Mouse (Mus musculus) hematopoietic stem cell, adult 5-6 weeks (primary cell): Measurements from ENCODE around the gene Cd37. TPM values are rescaled to one million over a fixed set of nuclear protein-coding genes. Genes with fewer than 3 reads are reported as not detected.
"Not testable (repeated sequence)": the region's sequence is repeated elsewhere in the genome, so short reads cannot be mapped to it uniquely, and the experiment has no call there.

Experiments used
- ATAC-seq, 2 experiments: fragments of 125-278 bp in 1 of 2; replicated peaks in 1 of 2; 2 replicates each; pipeline ENCODE4 v1.8.0; 2016 to 2017; ENCODE audit warnings: inconsistent platforms in 2 of 2, mild to moderate bottlenecking in 2 of 2, moderate number of reproducible peaks in 2 of 2, low read depth in 1 of 2, moderate TSS enrichment in 1 of 2; ENCODE audit not compliant: low FRiP score in 2 of 2, poor library complexity in 2 of 2, severe bottlenecking in 2 of 2, insufficient read depth in 1 of 2, low TSS enrichment in 1 of 2
- total RNA-seq: library from RNA; stranded (forward); fragments of 172-1452, 232-1000 nt; gene quantifications from 2 replicates; pipeline ENCODE4 v1.2.3, GENCODE M21; 2017

Gene Cd37
- total RNA-seq = 76.4 and 103 TPM in 2 replicates

DNA sequence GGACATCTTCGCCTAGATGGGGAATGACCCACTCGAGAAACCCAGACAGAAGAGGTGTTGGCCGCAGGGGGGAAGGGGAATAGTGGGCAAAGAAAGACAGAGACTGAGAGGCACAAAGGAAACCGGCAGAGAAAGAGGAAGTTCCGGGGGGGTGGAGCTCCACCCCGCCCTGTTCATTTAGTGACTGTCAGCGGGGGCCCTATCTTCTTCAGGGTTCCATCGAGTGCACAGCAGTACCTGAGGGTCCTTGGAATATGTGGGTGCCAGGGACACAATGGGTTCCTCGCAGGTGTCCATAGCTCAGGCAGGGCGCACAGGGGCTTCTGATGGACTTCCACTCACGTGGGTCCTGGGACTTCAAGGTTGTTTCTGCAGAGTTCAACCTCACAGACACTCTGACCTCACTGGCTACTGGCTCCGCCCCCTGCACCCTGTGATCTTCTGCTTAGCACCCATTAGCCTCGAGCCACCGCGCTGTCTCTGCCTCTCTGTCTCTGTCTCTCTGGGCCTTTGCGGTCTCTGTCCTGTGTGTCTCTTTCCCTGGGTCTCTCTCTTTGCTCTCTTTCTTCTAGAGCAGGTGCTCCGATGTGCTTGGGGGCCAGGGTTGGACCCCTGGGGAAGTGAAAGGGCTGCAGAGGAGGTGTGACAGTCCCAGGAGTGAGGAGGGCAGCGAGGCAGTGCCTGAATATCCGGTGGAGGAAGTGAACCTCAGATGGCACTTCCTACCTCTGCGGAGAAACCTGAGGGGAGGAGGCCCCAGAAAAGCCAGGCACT, at the start of gene Cd37:
Gene Cd37 (minus strand): TSS at position 393 of the 774 bp plus-strand sequence.
- peak; percentile 68 to 77 for ATAC-seq

DNA sequence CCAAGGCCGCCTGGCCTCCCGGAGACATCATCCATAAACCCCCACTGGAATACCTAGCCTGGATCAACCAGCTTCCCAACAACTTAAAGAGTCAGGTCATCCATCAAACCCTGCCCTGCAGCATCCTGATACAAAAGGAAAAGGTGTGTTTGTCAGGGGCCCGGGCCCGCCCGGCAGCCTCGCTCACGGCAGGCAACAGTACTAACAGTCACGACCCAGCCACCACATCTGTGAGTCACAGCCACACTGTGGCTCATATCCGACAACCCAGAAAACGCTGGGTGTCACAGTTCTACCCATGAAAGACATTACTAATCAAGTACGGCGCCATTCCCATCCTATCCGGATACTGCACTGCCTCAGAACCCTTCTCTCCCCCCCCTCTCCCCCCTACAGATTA, 47.6 kb upstream of the Cd37 start:
- ATAC-seq = no peak

DNA sequence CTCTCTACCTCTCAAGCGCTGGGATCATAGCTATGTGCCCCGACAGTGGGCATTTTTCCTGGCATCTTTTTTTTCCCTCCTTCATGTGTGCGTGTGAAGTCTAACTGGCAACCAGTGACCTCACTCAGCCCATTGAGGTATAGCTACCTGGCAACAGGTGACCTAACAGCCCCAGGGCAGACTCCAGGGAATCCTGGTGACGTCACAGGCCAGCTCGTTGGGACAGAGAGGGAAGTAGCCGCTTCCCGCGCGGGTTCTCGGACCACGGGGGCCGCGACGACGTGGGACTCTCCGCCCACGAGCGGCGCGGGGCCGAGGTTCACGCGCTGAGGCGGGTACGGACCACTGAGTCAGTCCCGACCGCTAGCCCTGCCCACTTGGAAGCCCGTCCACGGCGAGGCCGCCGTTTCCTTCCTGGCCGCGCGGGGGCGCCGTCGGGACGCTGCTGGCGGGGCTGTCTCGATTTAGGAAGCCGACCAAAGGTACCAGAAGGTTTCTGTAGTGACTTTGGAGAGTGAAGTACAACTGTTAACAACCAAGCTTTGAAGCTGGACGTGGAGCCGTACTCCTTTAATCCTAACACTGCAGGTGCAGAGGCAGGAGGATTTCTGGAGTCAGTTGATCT, 38.3 kb upstream of the Cd37 start, which contains the start of gene Slc6a21:
Gene Slc6a21 (plus strand): TSS at position 378 of the 625 bp plus-strand sequence.
- ATAC-seq = peak; percentile 49 to 65; a peak in 2 of 4 replicates

DNA sequence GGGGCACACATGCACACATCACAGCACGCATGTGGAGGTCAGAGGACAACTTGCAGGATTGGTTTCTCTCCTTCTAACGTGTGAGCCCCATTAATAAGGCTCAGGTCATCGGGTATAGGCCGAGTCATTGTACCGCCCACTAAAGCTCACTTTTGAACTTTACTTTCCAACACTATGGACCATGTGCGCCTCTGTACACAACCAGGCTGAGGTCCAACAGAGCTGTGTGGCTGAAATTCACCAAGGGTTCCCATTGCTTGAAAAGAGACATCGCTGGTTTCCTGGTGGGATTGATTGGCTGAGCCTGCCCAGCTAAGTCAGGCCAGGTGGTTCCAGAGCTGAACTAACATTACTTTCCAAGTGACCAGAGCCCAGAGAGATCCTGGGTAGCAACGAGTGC, 34.8 kb upstream of the Cd37 start:
- no peak for ATAC-seq

DNA sequence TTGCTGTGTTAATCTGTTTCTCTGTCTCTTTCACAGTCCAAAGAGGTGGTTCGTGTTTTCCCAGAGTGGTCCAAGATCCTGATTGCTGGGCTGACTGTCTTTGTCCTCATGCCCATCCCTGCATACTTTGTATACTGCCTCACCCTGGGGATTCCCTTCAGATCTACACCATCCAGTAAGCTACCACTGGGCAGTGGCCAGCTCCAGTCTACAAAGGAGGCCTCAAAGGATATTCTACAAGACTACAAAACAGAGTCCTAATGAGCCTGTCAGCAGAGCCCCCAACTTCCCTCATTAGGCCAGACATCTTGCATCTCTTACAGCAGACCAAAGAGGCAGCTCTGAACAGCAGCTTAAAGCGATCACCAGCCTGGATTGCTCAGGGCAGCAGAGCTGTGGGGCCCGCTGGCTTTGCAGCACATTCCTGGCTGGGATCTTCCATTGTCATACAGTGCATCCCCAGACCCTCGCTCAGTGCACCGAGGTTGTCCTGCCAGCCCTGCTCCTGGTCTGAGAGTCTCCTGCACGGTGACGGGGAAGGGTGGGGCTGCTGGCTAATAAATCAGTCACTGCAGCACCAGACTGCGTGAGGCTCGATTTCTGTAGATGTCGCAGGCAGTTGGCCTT, 34.0 kb upstream of the Cd37 start:
- ATAC-seq = no peak

DNA sequence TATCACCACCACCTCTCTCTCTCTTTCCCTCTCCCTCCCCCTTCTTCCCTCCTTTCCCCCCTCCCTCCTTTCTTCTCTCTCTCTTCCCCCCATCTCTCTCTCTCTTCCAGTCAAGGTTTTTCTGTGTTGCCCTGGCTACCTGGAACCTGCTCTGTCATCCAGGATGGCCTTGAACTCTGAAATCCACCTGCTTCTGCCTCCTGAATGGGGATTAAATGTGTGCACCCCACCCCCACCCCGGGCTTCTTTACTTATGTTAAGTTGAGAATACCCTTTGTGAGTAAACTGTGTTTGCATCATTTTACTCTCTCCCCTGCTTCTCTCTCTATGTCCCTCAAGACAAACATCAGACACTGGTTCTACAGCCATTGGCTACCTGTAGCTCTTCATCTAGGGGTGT, 26.6 kb upstream of the Cd37 start:
- ATAC-seq = no peak

DNA sequence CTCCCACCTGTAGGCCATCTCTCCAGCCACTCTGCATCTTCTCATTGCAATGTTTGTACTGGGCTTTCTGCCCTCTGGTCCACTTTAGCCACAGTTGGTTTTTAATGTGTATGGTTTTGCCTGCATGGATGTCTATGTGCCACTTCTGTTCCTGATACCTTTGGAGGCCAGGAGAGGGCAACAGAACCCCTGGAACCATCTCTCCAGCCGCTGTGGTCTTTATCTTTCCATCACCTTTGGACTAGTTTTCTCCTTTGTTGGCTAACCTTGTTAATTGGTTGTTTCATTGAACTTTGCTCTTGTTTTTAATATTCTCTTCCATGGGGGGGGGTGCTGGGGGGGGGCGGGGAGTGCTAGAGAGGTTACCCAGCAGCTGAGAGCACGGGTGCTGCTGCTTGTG, 25.4 kb upstream of the Cd37 start:
- ATAC-seq = no peak

DNA sequence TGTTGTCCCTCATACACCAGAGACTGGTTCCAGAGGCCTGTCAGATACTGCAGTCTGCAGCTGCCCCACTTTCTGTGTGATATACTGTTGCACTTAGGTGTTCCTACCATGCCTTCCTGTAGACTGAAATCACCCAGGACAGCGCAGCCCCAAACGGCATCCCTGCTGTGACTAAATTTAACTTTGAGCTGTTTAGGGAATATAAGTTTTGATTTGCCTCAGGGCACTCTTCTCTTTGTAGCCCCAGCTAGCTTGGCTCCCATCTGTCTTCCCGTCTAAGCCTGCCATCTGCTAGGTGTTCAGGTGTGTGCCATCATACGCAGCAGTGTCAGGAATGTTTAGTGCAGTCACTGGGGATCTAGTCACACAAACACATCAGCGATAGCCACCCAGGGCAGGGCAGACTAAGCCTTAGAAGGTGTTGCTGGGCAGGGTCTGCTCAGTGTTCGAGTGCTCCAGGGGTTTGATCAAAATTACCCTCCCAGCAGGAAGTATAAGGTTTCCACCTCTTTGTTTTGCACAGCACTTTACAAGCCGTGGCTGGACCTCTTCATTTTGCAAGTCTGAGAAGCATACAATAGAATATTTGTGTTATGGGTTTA, 24.2 kb upstream of the Cd37 start:
- ATAC-seq = no peak

DNA sequence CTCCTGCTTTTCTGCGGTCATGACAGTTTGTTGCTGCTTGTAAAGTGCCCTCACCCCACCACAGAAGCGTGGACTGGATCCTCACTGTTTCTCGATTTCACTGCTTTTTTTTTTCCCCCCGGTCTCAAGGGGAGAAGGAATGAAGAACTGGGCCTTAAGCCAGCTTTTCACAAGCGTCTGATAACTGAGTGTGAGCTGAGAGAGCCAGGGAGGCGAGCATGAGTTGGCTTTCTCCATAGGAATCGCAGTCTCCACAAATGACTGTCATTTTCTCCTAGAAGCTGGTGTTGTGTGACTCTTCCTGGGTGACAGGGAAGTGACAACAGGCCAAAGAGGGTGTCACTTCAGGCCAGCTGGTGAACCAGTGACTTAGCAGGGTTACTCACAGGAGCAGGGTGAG, 23.4 kb upstream of the Cd37 start:
- ATAC-seq = no peak

DNA sequence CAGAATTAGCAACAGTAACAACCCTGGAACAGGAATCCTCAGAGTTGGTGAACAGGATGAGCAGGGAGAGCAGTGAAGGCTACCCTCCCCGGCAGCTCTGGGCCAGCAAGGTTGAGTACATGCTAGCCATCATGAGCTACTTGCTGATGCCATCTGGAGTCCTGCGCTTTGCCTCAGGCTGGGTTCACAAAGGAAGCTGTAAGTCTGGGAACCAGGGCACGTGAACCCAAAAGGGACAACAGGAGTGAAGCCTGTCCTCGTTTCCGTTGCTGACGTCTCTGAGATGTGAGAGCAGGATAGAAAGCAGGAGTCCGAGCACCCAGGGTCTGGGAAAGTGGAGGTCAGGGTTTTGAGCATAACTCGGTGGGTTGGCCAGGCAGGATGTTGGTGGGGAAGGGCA, 20.4 kb upstream of the Cd37 start:
- ATAC-seq = no peak

DNA sequence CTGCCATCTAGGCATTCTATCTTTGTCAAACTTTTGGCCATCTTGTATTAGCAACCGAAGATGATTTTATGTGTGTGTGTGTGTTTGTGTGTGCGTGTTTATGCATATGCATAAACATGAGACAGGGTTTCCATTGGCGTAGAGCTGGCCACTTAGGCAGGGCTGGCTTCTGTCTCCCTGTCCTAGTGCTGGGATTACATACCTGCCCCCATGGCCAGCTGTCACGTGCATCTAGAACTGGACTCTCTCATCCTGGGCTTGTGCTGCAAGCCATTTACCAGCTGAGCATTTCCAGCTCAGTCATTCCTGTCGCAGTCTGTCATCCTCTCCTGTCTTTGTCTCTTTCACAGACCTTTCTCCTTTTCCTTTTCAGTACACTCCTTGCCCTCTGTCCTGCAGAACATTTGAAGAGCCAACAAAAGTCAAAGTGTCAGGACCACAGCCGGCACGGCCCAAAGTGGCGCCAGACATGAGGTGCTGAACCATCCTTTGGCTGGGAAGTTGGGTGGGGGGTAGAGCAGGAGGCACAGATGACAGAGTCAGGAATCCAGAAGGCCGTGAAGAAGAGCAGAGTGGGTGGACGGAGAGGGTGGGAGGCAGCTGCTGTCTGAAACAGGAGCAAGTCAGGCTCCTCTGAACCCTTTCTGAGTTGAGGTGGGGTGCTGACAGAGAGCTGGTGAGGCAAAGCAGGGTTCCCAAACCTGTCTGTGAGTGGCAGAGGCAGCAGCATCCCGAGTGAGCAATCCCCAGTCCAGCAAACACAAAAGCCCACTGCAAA, 18.3 kb upstream of the Cd37 start:
- ATAC-seq = no peak

DNA sequence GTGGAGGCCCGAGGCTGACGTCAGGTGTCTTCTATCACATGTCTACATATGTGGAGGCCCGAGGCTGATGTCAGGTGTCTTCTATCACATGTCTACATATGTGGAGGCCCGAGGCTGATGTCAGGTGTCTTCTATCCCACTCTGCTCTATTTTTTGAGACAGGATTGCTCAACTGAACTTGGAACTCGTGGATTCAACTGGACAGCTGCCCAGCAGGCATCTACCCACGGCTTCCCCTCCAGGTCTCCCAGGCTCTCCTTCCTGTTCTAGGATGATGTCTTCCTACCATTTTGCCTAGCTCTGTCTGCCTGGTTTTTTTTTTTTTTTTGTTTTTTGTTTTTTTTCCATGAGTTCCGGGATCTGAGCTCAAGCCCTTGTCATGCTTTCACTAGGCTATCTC, 16.9 kb upstream of the Cd37 start:
- not testable (repeated sequence) for ATAC-seq

DNA sequence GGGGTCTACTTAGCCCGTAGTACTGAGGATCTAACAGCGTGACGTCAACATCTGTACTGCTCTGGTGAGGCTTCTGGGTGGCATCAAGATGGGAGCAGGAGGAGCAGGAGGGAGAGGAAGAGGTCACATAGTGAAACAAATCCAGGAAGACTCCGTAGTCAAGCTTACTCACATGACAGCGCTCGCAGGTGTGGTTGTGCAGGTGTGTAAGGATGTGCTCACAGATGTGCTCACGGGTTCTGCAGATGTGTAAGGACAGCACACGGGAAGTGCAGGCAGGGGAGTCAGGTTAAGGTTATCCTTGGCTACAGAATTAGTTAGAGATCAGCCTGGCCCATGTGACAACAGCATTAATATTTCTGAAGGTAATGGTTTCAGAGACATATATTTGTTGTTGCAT, 14.9 kb upstream of the Cd37 start:
- no peak for ATAC-seq

DNA sequence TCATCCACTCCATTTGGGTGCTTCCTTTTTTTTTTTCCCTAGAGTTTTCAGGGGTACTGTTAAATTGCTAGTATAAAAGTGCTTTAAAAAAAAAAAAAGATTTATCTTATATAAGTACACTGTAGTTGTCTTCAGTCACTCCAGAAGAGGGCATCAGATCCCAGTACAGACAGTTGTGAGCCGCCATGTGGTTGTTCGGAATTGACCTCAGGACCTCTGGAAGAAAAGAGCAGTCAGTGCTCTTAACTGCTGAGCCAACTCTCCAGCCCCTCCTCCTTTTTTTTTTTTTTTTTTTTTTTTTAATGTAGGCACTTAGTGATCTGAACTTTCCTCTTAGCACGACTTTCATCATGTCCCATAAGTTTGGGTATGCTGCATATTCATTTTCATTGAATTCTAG, 8.8 kb upstream of the Cd37 start:
- no peak for ATAC-seq

DNA sequence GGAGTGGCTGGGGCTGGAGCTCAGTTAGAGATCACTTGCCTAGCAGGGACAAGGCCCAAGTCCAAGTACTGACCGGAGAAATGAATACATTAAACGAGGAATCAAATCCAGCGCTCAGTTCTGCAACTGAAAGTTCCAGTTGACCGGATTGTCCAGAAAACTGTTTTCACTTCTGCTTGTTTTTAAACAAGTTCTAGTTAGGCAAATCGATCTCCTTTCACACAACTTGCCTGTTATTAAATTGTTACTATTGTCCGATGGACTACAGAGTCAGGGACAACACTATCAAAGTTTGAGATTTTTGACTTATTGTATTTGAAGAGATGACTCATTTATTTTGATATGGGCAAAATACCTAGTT, 2.5 kb upstream of the Cd37 start:
- no peak for ATAC-seq

DNA sequence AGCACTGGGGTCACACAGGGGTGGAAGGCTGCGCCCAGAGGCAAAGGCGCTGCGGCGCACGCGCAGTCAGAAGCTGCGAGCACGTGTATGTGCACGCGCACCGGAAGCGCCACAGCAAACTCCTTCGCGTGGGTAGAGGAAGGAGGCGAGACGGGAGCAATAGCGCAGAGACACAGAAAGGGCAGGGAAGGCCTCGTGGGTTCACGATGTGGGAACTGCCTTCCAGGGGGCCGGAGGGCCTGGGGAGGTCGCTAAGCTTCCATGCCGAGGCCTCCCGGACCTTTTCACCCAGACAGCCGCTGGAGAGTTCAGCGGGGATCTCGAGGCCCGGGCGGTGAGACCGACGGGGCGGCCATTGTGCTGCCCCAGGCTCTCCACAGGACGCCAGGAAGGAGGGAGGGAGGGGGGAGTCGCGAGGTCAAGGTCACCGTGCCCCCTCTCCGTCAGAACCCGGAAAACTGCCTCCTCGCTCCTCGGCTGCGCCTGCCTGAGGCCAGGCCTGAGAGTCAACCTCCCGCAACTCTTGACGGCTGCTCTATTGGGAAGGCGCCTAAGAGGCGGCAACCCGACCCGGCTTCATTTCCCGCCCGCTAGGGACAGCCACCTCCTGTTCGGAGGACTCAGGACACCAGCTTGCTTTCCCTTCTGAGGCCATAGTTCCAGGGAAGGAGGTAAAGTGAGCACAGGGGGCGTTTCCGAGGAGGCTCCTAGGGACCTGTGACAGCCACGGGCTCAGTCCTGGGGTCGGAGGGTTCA, 1.9 kb upstream of the Cd37 start, which contains the start of gene Slc6a16:
Gene Slc6a16 (plus strand): TSS at position 453 of the 756 bp plus-strand sequence.
- no peak for ATAC-seq

DNA sequence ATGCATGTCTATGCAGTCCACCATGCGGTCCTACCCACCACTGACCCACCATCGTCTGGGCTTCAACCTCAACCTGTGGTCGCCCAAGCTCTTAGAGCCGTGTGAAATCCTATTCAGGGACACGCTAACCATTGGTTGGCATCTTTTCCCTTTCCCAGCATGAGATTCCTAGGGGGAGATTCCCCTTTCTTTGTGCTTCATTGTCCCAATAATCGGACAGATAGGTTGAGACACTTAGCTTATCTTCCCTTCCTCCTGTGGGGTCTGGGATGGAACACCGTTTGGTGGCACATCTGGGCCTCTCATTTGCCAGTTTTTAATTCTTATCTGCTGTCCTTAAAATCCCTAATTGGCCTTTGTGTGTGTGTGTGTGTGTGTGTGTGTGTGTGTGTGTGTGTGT, 1.2 kb upstream of the Cd37 start:
- ATAC-seq = no peak
